Mouse (Mus musculus) erythroblast, embryonic 14.5 days (primary cell): Measurements from ENCODE around the gene Wwc1.

Experiments
- GATA1 ChIP-seq: IDR thresholded peaks from 2 replicates; pipeline ENCODE4 v1.6.1; 2012; ENCODE audit warnings: low read length, inconsistent platforms, mixed read lengths
- TAL1 ChIP-seq: IDR thresholded peaks from 3 replicates; pipeline ENCODE4 v1.6.1; 2012; ENCODE audit warnings: low read length, inconsistent platforms, mixed read lengths

- TF ChIP-seq TAL1, result no peak
- TF ChIP-seq GATA1, result no peak
These were observed 30.3 kb downstream of the Wwc1 start for GRCm38 (mm10) chr11:35950011-35950410.
